Mouse (Mus musculus) testis, adult 2 months (tissue): ENCODE results near the gene Duox1.
"Not testable (repeated sequence)": the region's sequence is repeated elsewhere in the genome, so short reads cannot be mapped to it uniquely, and the experiment has no call there.

Experiments used
- CTCF ChIP-seq: fragments of 200-500 bp; IDR thresholded peaks from 2 replicates; pipeline ENCODE4 v1.5.1; 2012; ENCODE audit warnings: low read depth, mild to moderate bottlenecking, inconsistent platforms, low read length, moderate library complexity; ENCODE audit not compliant: control insufficient read depth, insufficient read depth, insufficient replicate concordance
- POLR2A ChIP-seq: fragments of 200-500 bp; IDR thresholded peaks from 2 replicates; pipeline ENCODE4 v1.6.1; 2012; ENCODE audit warnings: low read depth, mild to moderate bottlenecking, inconsistent platforms, low read length, moderate library complexity; ENCODE audit not compliant: control insufficient read depth

GRCm38 (mm10) chr2:122346164-122346563 is 30.7 kb downstream of the Duox1 start:
- not testable (repeated sequence) for TF ChIP-seq CTCF, POLR2A
